Mouse (Mus musculus) forebrain, embryonic 15.5 days (tissue): ENCODE data around the gene Atg9b. TPM values are rescaled to one million over a fixed set of nuclear protein-coding genes. Genes with fewer than 3 reads are reported as not detected.
A peak's percentile ranks its signal among the peaks of the same experiment; 100 is the strongest.

Source experiments
- ATAC-seq: fragments of 200-750 bp; cut with Nextera tagmentation; replicated peaks from 2 replicates; pipeline ENCODE4 v1.8.0; 2017; ENCODE audit warnings: mild to moderate bottlenecking, moderate TSS enrichment, moderate library complexity
- H3K27ac ChIP-seq: fragments of 300-500 bp; sonication (generic); replicated peaks from 2 replicates; pipeline ENCODE4 v1.5.1; 2015; ENCODE audit warnings: mild to moderate bottlenecking, inconsistent platforms
- H3K27me3 ChIP-seq: fragments of 300-500 bp; sonication (generic); 2 replicates; pipeline ENCODE4 v1.6.1; 2015; ENCODE audit warnings: inconsistent platforms
- H3K36me3 ChIP-seq: fragments of 300-500 bp; sonication (generic); 2 replicates; pipeline ENCODE4 v1.6.1; 2015; ENCODE audit warnings: mild to moderate bottlenecking, inconsistent platforms
- H3K4me1 ChIP-seq: fragments of 300-500 bp; sonication (generic); 2 replicates; pipeline ENCODE4 v1.6.1; 2015; ENCODE audit warnings: inconsistent platforms
- H3K4me2 ChIP-seq: fragments of 300-500 bp; sonication (generic); replicated peaks from 2 replicates; pipeline ENCODE4 v1.6.1; 2015; ENCODE audit warnings: mild to moderate bottlenecking, inconsistent platforms
- H3K4me3 ChIP-seq: fragments of 300-500 bp; sonication (generic); 2 replicates; pipeline ENCODE4 v1.5.1; 2015; ENCODE audit warnings: mild to moderate bottlenecking, inconsistent platforms
- H3K9ac ChIP-seq: fragments of 300-500 bp; sonication (generic); replicated peaks from 2 replicates; pipeline ENCODE4 v1.6.1; 2015; ENCODE audit warnings: mild to moderate bottlenecking, inconsistent platforms
- H3K9me3 ChIP-seq: fragments of 300-500 bp; sonication (generic); 2 replicates; pipeline ENCODE4 v1.6.1; 2016; ENCODE audit warnings: inconsistent platforms
- WGBS: fragments of 180-500 bp; shearing (Covaris S2); methylation state at CpG from one replicate; pipeline ENCODE4 v1.1.7; 2015; ENCODE audit warnings: mixed read lengths; 5-methylcytosine and 5-hydroxymethylcytosine counted together
- polyA plus RNA-seq: library from polyadenylated mRNA; unstranded; fragments of >200 nt; fragmentation: Nextera tagmentation; extraction: Ambion mirVana; gene quantifications from 2 replicates; pipeline ENCODE4 v1.2.1, GENCODE M21; 2015

Gene Atg9b
- polyA plus RNA-seq, 1 experiment from 2014 or later = 0.93 TPM

DNA sequence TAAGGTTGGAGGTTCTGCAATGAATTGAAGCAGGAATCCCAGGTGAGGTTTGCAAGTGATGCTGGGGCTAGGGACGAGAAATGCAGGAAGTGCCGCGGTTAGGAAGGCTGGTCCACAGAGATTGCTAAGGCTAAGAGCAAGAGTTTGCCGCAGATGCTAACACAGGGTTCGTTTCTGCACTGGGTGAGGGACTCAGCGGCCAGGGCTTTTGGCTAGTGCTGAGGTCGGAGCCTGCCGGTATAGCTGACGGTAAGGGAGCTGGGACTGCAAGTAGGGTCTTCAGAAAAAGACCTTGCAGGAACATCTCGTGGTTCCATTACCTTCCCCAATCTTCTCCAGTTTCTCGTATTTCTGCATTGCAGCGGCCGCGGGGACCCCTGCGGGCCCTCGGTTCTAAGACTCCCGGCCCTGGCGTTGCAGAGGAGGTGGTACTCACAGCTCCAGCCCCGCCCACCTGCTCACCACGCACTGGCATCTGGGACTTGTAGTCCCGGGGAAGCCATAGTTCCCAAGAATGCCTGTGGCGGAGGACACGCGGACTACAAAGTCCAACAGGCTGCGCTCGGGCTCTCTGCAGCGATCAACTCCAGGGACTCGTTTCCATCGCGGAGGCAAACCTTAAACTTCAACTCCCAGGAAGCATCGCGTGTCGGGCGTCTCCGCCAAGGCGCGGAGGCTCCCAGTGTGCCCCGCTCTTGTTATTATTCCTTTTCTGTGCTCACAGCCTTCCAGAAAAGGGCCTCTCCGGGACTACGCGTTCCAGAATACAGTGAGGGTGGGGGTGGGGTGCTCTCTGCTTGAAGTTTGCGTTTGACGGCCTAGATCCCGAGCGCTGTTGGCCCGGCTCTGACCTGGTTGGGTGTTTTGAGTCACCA, 31.4 kb upstream of the Atg9b start, which contains the start of the genes Cdk5 and Slc4a2:
TSS of gene Cdk5 (minus strand) at position 402 of the 875 bp plus-strand sequence.
TSS of gene Slc4a2 (plus strand) at position 709 of the 875 bp plus-strand sequence.
- Histone ChIP-seq H3K27me3 (no peaks in the 10 kb centered on the region), H3K36me3 (peaks cover 23% of the 10 kb centered on the region), H3K9ac (peak within 1 kb of the TSS; percentile 84), H3K4me1 (peaks cover 48% of the 10 kb centered on the region), H3K4me3 (peak within 1 kb of the TSS; percentile 65), H3K4me2 (peak within 1 kb of the TSS; percentile 89), H3K9me3 (no peaks in the 10 kb centered on the region), H3K27ac (peak within 1 kb of the TSS; percentile 94)
- WGBS = under 1% methylated on average over 46 of the region's 46 CpGs
- peak; percentile 97 for ATAC-seq

DNA sequence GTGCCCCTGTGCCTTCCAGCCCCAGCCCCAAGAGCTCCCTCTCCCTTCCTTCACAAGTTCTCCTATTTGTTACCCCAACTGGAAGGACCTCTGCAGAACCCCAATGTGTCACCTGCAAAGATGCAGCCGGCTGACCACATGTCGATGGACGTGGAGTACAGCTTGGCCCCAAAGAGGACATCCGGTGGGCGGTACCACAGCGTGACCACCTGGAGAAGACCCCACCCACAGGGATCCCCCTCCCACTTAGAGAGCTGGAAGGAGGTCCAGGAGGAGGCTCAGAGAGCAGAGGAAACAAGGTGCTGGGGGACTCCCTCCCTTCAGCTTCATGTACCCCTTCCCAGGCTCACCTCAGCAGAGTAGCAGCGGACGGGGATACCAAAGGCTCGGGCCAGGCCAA, 28.4 kb upstream of the Atg9b start:
- no peak for ATAC-seq
- Histone ChIP-seq H3K4me1 (peaks cover 36% of the 10 kb centered on the region), H3K9ac (no peak overlapping the region), H3K36me3 (peaks cover 23% of the 10 kb centered on the region), H3K4me3 (no peak overlapping the region), H3K27ac (no peak overlapping the region), H3K4me2 (no peak overlapping the region), H3K27me3 (no peaks in the 10 kb centered on the region), H3K9me3 (no peaks in the 10 kb centered on the region)
- 87% methylated on average over 9 of the region's 9 CpGs for WGBS

DNA sequence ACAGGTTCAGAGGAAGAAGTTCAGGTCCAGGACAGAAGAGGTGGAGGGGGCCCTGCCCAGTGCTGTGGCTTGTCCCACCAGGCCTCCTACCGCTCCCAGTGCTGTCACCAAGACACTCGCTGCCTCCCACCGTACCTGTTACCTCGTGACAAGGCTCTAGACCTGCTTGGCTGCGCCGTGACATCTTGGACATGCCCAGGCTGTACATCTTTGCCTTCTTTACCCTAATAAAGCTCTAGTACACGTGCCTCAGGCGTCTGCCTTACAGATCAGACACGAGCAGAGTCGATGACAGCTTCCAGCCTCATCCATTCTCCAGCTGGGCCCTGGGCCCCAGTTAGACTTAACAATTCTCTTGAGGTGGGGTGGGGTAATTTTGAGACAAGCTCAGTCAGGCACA, 25.6 kb upstream of the Atg9b start:
- H3K4me1 ChIP-seq = peaks cover 19% of the 10 kb centered on the region
- H3K9ac ChIP-seq = no peak overlapping the region
- peaks cover 23% of the 10 kb centered on the region for H3K36me3 ChIP-seq
- H3K9me3 ChIP-seq = no peaks in the 10 kb centered on the region
- no peak overlapping the region for H3K4me2 ChIP-seq
- no peak for ATAC-seq
- WGBS = 92% methylated on average over 10 of the region's 10 CpGs
- no peaks in the 10 kb centered on the region for H3K27me3 ChIP-seq
- H3K27ac ChIP-seq = no peak overlapping the region
- no peak overlapping the region for H3K4me3 ChIP-seq

DNA sequence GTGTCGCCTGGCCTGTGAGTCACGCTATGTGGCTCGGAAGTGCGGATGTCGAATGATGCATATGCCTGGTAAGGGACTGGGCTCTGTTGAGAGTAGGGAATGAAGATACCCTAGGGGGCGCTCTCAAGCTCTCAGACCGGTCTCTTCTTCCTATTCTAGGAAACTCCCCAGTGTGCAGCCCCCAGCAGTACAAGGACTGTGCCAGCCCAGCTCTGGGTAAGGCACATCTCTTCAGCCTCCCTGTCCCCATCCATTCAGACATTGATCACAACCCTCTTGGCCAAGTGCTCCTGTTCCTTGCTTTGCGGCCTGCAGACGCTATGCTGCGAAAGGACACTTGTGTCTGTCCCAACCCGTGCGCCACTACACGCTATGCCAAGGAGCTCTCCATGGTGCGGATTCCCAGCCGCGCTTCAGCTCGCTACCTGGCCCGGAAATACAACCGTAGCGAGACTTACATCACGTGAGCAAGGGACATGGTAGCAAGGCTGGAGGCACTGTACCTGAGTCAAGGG, 24.3 kb upstream of the Atg9b start:
- WGBS = 4% methylated on average over 21 of the region's 21 CpGs
- ATAC-seq = peak; percentile 71
- H3K36me3 ChIP-seq = peaks cover 23% of the 10 kb centered on the region
- H3K4me1 ChIP-seq = peaks cover 10% of the 10 kb centered on the region; the same call in 1 of the 2 replicates
- 0 out of 2 replicates have a peak overlapping the region, but pooled peaks have one; percentile 13 for H3K9ac ChIP-seq
- H3K27me3 ChIP-seq = no peaks in the 10 kb centered on the region
- no peaks in the 10 kb centered on the region for H3K9me3 ChIP-seq
- peak overlapping the region; percentile 14; the same call in 1 of the 2 replicates for H3K4me2 ChIP-seq
- H3K27ac ChIP-seq = no peak overlapping the region
- H3K4me3 ChIP-seq = no peak overlapping the region

DNA sequence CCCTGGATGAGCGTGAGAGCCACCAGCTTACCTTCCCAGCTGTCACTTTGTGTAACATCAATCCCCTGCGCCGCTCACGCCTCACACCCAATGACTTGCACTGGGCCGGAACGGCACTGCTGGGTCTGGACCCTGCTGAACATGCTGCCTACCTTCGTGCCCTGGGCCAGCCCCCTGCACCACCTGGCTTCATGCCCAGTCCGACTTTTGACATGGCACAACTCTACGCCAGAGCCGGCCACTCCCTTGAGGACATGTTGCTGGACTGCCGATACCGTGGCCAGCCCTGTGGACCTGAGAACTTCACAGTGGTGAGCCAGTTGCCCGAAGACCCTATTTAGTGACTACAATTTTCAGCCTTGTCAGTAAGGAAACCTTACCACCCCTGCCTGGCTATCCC, 22.0 kb upstream of the Atg9b start:
- Histone ChIP-seq H3K36me3 (peaks cover 3% of the 10 kb centered on the region; the same call in 1 of the 2 replicates), H3K4me1 (peaks cover 10% of the 10 kb centered on the region; the same call in 1 of the 2 replicates), H3K4me3 (no peak overlapping the region), H3K27me3 (no peaks in the 10 kb centered on the region), H3K4me2 (no peak overlapping the region), H3K27ac (no peak overlapping the region), H3K9me3 (no peaks in the 10 kb centered on the region), H3K9ac (no peak overlapping the region)
- 85% methylated on average over 13 of the region's 13 CpGs for WGBS
- no peak for ATAC-seq

DNA sequence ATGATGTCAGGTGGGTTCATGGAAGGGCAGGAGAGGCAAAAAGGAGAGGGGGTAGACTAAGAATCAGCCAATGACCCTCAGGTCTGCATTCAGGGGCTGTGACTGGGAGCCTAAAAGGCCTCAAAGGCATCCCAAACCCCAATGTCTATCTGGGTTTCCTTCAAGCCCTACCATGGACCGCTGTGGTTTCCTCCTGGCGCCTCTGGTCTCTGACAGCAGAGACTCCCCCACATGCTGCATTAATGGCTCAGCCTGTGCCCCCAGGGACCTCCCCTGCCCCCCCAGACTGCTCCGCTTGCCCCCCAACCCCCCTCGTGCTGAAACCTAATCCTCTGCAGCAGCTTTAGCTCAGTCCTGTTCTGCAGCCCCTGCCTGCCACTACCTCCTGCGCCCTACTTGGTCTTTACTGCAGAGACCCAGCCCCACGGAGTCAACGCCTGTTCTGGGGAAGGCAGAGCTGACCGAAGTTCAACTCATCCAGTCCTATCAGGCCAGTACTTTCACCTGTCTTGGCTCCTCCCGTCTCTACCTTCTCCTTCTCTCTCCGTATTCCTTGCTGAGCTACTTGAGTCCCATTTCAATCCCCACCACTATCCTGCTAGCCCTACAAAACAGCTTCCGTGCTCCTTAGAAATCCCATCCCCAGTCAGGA, 21.2 kb upstream of the Atg9b start, which contains the start of gene Asic3:
TSS of gene Asic3 (plus strand) at position 351 of the 652 bp plus-strand sequence.
- Histone ChIP-seq H3K27me3 (no peaks in the 10 kb centered on the region), H3K9me3 (no peaks in the 10 kb centered on the region), H3K9ac (no peak within 1 kb of the TSS), H3K4me2 (no peak within 1 kb of the TSS), H3K27ac (no peak within 1 kb of the TSS), H3K4me3 (no peak within 1 kb of the TSS), H3K4me1 (peaks cover 10% of the 10 kb centered on the region; the same call in 1 of the 2 replicates), H3K36me3 (no peaks in the 10 kb centered on the region)
- 51% methylated on average over 11 of the region's 11 CpGs for WGBS
- ATAC-seq = no peak

DNA sequence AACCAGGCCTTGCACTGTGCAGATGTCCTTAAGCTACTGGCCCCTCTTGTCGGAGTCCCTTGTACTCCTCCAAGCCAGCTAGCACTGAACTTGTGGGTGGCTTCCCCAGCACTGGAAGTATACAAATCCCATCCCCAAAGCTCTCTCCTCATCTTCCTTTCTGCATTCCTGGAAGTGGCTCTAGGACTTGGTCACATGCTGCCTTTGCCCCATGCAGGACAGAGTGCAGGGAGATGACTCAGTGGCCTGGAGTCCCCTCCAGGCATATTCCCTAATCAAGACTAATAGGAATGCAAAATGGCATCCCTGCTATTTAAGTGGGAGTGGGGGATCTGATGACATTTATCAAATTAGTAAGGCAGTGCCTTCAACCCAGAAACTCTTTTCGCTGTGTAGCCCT, 20.1 kb upstream of the Atg9b start:
- H3K4me2 ChIP-seq = no peak overlapping the region
- H3K27me3 ChIP-seq = no peaks in the 10 kb centered on the region
- WGBS = 93% methylated on average over 2 of the region's 2 CpGs
- H3K36me3 ChIP-seq = peaks cover 8% of the 10 kb centered on the region; the same call in 1 of the 2 replicates
- H3K9me3 ChIP-seq = no peaks in the 10 kb centered on the region
- H3K4me1 ChIP-seq = peaks cover 10% of the 10 kb centered on the region; the same call in 1 of the 2 replicates
- no peak for ATAC-seq
- no peak overlapping the region for H3K27ac ChIP-seq
- no peak overlapping the region for H3K9ac ChIP-seq
- no peak overlapping the region for H3K4me3 ChIP-seq

DNA sequence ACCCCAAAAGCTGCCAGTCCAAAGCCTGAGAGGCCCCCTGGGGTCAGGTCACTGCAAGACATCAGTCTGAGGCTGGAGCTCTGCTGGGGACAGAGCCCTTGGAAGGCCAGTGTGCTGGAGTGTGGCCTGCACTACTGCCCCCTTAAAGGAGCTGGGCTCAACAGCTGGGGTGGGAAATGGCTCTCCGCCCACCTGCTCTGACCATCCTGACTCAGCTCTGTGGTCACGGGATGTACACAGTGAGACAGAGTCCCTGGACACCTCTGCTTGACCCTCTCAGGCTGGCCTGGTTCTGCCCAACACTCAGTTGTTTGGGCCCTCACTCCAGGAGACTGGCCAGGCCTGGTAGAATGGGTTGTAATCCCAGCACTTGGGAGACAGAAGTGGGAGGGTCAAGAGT, 17.5 kb upstream of the Atg9b start:
- no peak for ATAC-seq
- H3K36me3 ChIP-seq = peaks cover 8% of the 10 kb centered on the region
- H3K4me3 ChIP-seq = no peak overlapping the region
- H3K9me3 ChIP-seq = no peaks in the 10 kb centered on the region
- 79% methylated on average over 2 of the region's 2 CpGs for WGBS
- H3K4me1 ChIP-seq = no peaks in the 10 kb centered on the region
- no peak overlapping the region for H3K4me2 ChIP-seq
- H3K9ac ChIP-seq = no peak overlapping the region
- H3K27ac ChIP-seq = no peak overlapping the region
- no peaks in the 10 kb centered on the region for H3K27me3 ChIP-seq

DNA sequence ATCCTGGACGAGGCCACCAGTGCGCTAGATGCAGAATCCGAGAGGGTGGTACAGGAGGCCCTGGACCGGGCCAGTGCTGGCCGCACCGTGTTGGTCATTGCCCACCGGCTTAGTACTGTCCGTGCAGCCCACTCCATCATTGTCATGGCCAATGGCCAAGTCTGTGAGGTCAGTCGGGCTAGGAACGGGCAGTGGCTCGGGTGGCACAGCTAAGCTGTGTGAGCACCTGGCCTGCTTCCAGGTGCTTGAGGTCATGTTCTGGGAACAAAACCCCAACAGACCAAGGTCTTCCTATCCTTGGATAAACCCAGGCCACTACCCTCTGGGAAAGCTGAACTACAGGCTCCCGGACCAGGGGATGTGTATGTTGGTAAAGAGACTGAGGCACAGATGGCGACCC, 16.7 kb upstream of the Atg9b start:
- H3K4me2 ChIP-seq = no peak overlapping the region
- no peak overlapping the region for H3K9ac ChIP-seq
- no peak overlapping the region for H3K4me3 ChIP-seq
- no peaks in the 10 kb centered on the region for H3K27me3 ChIP-seq
- ATAC-seq = no peak
- WGBS = 93% methylated on average over 13 of the region's 13 CpGs
- H3K4me1 ChIP-seq = no peaks in the 10 kb centered on the region
- H3K27ac ChIP-seq = no peak overlapping the region
- H3K36me3 ChIP-seq = peaks cover 8% of the 10 kb centered on the region
- H3K9me3 ChIP-seq = no peaks in the 10 kb centered on the region

DNA sequence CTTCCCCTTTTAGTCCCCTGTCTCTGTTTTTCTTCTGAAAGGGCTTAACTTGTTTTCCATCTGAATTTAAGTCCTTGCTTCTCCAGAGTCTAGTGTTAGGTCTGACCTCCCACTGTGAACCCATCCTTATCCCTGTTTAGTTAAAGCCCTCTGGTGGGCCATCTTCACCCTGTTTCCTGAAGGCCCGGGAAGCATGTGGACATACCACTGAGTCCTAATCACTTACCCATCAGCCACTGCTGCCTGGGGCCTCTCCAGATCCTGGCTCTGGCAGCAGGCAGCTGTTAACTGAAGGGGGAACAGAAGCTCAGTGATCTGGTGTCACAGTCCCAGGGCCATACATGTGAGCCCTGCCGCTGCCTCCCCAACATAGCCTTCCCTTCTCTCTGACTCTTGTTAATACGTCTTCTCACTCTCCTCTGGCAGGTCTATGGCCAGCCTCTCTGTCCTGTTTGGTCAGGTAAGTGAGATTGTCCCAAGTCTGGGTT, 13.5 kb upstream of the Atg9b start:
- no peak overlapping the region for H3K4me2 ChIP-seq
- H3K4me1 ChIP-seq = no peaks in the 10 kb centered on the region
- no peaks in the 10 kb centered on the region for H3K27me3 ChIP-seq
- no peak for ATAC-seq
- whole genome bisulfite sequencing = 76% methylated on average over 3 of the region's 3 CpGs
- no peak overlapping the region for H3K4me3 ChIP-seq
- H3K9me3 ChIP-seq = no peaks in the 10 kb centered on the region
- no peak overlapping the region for H3K27ac ChIP-seq
- no peak overlapping the region for H3K9ac ChIP-seq
- peaks cover 14% of the 10 kb centered on the region for H3K36me3 ChIP-seq

DNA sequence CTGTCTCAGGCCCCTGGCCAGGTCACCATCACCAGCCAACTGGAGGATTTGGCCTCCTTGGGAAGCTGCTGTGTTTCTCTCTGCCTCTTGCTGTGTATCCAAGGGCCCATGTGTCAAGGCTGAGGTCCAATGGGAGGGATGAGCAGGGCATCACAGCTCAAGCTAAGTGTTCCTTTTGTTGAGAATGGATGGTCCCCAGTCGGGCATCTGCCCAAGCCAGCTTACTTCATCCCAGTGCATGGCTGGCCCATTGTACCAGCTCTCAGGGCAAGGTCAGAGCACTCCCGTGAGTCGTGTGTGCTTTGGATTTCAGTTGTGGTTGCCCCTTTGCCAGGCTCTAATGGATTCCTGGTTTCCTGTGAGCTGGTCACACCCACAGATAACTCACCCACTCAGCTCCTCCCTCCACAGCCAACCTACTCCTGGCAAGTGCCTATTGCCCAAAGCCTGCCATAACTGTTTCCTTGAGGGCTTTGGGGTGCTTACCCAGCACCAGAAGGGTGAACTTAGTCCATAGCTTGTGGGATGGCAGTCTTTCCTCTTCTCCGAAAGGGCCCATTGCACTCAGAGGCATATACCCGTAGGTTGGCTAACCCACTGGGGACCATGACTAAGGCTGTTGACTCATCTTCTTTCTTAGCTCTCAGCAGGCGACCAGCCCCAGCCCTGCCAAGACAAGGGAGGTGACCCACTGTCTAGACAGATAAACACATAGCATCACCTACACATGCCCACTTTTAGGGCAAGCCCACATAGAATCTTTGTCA, 12.8 kb upstream of the Atg9b start:
- H3K4me2 ChIP-seq = no peak overlapping the region
- WGBS = 83% methylated on average over 6 of the region's 6 CpGs
- peaks cover 14% of the 10 kb centered on the region for H3K36me3 ChIP-seq

More for the DNA sequence above, 12.8 kb upstream of the Atg9b start:
- Histone ChIP-seq H3K9ac (no peak overlapping the region), H3K4me3 (no peak overlapping the region), H3K27ac (no peak overlapping the region), H3K9me3 (no peaks in the 10 kb centered on the region), H3K27me3 (no peaks in the 10 kb centered on the region), H3K4me1 (no peaks in the 10 kb centered on the region)
- no peak for ATAC-seq
